Mouse (Mus musculus) inflammation-experienced regulatory T-cells, adult 6 months (primary cell): Measurements from ENCODE around the gene Gm49394. TPM values are rescaled to one million over a fixed set of nuclear protein-coding genes. Genes with fewer than 3 reads are reported as not detected.

Source experiments
- ATAC-seq: one replicate; pipeline ENCODE4 v1.8.0; 2017
- polyA plus RNA-seq, 3 experiments: library from polyadenylated mRNA; unstranded; fragments of 100-300 nt; shearing (Covaris generic); gene quantifications; one replicate each; pipeline ENCODE4 v1.2.1; 2017

Gm49394 gene
- polyA plus RNA-seq, 3 experiments from 2014 or later: not detected

DNA sequence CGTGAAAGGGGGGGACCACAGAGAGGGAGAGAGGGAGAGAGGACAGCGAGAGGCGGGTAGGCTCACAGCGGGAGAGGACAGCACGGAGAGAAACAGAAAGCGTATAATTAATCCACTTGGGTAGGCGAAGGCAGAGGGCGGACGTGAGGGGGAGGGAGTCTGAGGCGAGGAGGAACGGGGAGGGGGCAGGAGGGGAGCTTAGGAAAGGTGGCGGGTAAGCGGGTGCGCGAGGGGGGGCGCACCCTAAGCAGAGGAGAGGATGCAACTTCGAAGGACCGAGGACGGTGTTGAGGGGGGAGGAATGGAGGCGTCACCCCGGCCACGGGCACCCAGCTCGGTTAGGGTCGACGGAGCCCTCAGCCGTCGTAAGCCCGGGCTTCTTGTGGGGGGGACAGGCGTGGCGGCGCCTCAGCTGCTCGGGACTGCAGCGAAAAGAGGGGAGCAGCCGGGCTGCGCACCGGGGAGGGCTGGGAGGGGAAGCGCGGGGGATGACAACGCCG lies 11.0 kb downstream of the Gm49394 start:
- ATAC-seq: no peak

DNA sequence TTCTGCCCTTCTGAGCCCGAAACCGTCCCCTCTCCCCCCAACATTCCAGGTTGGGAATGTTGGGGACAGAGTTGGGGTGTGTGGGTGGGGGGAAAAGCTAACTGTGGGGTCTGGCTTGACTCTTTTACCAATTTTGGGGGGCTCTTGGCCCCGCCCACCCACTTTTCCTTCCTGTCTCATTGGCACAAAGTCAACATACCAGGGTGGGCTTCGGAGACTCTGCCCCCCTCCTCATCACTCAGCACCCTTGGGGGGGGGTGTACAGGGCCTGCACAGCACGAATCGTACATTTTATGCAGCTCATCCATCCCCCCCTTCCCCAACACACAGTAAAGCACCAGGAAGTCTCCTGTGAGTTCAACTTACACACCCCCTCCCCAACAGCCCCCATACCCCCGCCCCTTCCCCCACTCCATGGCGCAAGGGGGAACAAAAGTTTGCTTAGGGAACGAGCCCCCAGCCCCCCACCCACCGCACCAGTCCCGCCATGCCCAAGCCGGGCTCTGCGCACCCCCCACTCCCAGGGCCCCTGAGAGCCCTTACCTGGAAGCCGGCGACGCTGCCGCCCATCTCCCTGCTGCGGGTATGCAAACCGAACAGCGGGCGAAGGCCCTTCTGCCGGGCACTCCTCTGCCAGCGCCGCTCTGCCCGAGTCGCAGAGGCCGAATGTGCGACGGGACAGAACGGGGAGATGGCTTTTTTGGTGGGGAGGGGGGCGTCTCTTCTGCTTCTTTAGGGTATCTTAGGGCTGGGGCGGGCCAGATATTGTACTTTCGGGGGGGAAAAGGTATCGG lies 11.7 kb downstream of the Gm49394 start:
- no peak for ATAC-seq

DNA sequence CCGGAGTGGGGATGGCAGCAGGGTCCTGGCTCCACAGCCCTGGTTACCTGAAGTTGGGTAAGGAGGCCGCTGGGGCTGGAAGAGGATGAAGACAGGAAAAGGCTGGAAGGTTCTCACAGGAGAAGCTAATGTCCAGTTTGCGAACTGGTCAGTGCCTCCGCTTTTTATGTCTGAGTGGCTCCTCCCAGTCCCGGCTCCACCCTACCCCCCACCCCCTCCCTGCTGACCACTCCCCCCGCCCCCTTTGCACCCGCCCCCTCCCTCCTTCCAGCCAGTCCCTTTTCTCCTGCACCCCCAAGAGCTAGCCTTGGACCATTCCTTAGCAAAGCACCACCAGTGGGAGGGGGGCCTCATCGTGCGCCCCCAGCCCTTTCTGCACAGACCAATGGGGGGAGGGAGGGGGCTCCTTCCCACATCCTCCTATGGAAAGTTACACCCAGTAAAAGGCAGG lies 12.4 kb downstream of the Gm49394 start:
- ATAC-seq: no peak

DNA sequence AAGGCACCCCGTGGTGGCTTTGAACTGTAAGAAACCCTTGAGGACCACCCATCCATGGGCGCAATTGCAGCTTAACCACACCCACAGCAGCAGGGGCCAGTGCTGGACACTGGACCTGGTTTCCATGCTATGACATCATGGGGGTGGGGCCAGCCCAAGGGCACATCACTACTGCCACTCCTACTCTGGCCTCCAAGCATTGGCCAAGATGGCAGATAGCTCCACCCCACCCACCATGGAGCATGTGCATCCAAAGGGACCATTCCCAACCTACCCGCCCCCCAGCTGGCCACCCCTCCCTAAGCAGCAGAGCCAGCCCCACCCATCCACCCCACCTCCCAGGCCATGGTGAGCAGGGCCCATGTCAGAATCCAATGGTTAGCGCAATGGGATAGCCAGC lies 13.7 kb downstream of the Gm49394 start:
- no peak for ATAC-seq

DNA sequence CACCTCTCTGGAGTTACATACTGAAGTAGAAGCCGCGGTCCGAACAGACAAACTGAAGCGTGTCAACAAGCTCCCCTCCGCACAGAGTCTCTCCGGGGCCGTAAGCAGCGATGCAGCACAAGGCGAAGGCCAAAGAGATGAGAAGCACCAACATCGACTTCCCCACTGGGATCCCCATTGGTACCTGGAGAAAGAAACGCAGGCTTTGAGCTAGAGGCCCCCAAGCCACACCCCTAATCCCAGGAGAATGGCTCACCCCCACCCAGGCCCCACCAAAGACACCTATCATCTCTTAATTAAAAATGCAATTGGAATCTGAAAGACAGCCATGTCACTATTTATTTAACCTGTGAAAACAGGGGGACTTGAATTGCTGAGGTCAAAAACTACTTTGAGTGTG lies 14.1 kb downstream of the Gm49394 start:
- no peak for ATAC-seq

DNA sequence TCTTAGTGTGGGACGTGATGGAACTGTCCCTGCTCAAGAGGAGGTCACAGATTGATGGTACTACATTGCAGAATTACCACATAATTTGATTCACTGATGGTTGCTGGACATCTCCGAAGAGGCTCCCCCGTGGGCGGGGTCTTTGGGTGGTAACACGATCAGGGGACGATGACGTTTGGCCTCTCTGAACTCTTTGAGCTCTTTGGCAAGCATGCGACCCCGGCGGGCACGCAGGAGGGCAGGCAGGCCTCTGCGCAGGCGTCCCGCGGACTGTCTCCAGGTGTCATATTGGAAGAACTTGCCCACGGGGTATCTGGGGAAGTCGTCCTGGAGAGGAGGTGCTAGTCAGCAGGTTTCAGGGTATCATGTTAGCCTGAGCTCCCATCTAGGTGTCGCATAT lies 16.0 kb downstream of the Gm49394 start:
- ATAC-seq: no peak

DNA sequence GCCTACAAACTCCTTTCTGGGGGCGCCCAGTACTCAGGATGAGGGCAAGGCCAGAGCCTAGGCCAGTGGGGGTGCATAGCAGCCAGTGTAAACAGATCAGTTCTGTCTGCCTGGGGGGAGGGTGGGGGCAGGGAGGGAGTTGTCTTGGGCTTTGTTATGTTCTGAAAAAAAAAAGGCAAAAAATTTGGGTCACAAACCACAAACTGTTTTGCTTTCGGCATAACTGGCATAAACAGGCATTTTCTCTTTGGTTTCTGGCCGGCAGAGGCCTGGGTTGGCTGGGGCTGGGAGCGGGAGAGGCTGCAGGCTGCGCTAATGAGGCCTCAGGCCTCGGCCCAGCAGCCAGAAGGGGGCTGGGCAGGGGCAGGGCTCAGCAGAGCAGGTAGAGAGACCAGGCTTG lies 23.1 kb downstream of the Gm49394 start:
- no peak for ATAC-seq

DNA sequence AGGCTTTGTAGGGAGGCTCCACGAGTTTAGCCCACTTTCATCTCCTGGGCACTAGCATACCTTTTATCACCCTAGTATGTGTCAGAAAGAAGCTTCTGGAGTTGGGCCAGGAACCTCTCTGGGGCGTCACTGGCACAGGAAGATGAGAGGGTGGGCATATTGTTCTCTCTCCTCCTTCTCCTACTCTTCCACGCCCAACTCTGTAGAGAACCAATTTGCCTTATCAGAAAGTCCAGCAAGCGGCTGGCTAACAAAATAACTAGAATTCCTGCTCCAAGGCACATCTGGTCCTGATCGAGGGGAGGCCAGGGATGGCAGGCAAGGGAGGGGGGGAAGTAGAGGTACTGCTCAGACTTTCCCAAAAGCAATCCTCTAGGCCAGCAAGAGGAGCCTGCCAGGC lies 24.7 kb downstream of the Gm49394 start:
- ATAC-seq: no peak

DNA sequence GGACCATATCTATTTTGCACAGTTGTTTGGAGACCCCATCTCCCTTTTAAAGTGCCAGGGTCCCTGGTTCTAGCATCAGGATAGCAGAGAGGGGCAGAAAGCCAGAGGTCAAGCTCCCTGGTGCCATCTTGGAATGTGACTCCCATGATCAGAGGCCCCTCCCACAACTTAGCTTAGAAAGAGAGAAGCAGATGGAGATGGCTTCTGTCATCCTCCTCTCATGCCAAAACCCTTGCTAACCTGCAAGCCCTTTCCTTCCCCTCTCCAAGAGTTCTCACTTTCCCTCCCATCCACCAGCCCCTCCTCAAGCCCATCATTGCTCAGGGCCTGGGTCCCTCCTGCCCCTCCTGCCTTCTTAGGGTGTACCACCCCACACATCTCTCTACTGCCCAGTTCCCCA lies 33.6 kb downstream of the Gm49394 start:
- no peak for ATAC-seq

DNA sequence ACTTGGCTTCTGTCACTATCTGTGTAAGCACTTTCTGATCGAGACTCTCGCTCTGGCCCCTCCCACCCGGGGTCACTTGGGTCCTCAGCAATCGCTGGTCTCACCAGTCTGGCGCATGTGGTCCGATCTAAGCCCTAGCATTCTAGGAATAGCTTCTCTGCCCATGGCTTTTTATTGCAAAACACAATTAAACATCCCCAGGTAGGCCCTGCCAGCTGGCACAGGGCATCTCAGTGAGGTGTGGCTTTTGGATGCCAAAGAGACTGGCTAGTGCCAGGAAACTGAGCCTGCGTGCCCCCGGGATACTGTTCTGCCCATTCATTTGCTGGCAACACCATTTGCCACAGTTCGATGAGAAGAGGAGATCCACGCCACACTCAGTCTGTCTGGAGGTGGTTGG lies 39.1 kb downstream of the Gm49394 start:
- ATAC-seq: no peak

DNA sequence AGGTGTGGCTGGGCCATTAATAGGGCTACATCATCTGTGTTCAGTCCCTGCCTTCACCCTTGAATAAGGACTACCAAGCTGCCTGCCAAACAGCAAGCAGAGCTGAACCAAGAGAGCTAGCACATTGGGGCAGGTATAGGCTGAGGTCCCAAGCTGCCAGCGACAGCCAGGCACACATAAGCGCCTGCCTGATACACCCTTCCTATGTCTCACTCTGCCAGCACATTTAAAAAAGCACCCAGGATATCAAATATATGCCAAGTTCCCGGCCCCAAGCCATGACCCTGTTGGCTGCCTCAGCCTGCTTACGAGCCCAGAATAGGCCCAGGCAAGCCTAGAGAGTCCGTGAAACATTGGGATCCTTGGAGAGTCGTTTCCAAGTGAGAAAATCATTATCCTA lies 39.9 kb downstream of the Gm49394 start:
- ATAC-seq: no peak

DNA sequence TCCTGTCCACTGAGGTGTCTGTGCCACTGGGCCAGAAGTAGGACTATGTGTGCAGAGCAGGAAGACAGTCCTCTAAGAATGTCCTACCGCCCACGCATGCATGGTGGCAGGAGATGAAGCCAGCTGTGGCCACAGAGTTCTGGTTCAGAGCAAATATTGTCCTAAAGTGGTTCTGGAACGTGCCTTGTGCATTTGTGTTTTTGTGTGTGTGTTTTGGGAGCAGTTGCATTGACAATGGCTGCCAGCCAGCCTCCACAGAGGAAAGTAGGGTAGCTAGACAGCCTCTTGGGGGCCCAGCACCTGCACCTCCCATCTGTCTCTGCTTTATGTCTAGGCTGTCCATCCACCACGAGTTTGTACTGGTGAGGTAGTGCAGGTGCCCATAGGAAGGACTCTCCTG lies 47.6 kb downstream of the Gm49394 start:
- no peak for ATAC-seq

DNA sequence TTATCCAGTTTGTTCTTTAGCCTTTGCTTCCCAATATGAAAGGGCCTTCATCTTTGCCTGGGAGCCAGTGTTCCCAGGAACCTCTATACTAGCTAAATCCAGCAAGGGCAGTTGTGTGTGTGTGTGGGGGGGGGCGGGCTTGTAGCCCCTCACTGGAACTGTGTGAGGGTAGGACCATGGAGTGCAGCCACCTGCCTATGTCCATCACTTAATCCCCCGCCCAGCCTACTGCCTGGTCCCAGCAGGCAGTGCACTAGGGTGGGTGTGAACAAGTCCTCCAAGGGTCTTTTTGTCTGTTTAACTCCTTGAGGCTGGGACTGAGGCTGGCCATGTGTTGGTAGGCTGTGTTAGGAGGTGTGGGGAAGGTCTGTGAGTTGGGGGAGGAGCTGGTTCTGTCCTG lies 56.7 kb downstream of the Gm49394 start:
- ATAC-seq: no peak

DNA sequence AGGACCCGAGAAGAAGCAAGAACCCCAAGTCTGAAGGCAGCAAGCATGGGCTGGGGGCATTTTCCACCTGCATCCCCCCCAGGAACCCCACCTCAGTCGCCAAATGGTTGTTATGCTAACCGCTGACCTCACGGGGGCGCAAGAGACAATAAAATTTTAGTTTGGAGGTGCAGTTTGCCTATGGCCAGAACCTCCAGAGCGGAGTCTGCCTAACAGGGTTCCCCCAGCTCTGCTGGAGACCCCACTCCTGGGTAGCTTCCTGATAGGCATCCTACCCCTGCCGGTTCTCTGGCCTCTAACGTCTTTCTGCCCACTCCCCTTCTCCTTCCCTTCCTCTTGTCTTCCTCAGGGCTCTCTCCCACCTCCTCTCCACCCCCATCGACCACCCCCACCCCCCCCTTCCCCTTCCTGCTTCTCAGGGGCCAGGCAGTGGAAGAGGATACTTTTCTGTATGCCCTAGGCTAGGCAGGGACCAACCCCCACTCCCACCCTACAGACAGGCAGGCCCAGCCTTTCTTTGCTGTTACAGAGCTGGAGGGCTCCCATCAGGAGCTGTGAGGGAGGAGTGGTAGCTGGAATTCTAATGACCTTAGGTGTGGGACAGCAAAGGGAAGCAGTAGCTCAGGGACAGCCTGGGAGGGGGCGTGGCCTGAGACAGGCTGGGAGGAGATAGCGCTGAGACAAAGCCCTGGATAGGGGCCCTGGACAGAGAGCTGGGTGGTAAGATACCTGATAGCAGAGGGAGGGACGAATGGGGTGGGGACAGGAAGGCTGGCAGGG lies 58.9 kb downstream of the Gm49394 start:
- ATAC-seq: no peak

DNA sequence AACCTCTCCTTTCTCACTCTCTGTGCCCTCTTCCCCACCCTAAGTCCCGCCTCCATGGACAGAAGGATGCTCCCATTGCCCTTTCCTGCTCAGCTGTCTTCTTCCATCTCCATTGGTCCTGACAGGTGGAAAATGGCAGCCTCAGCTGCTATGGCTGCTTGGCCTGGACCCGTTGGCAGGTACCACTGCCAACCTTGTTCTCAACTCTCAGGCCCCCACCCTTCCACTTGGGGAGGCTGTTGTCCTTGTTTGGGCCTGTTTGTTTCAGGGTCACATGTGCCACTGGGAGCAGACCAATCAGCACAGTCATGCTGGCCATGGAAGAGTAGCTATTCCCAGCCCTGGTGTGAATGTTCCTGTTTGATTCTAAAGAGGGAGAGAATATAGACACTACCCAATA lies 68.8 kb downstream of the Gm49394 start:
- no peak for ATAC-seq

Other genes with a start within 250 kb of the Gm49394 start
- gene Syt8, start 235.1 kb downstream of the Gm49394 start, polyA plus RNA-seq: not detected
- gene Tnni2, start 228.1 kb downstream of the Gm49394 start, polyA plus RNA-seq: not detected
- 1,000 to 10,000 TPM; 1,183 to 1,943 (median 1,210) TPM for gene Lsp1, start 209.1 kb downstream of the Gm49394 start, polyA plus RNA-seq
- 1 to 10 TPM; 2.5 to 3.8 (median 2.8) TPM for gene Tnnt3, start 171.1 kb downstream of the Gm49394 start, polyA plus RNA-seq
- 10 to 100 TPM in 1 of 3 experiments, 1 to 10 TPM in 1, under 1 TPM in 1; 0.26 to 24.2 (median 3.2) TPM for gene Mrpl23, start 137.3 kb downstream of the Gm49394 start, polyA plus RNA-seq
- gene Igf2, start 3.1 kb downstream of the Gm49394 start, polyA plus RNA-seq: under 1 TPM in 2 of 3 experiments, not detected in 1; 0.19 to 0.26 TPM
- under 1 TPM in 1 of 3 experiments, not detected in 2; 0.62 TPM for gene Ins2, start 73.4 kb upstream of the Gm49394 start, polyA plus RNA-seq